Mouse (Mus musculus): ENCODE results near the gene Fkbp7. TPM values are rescaled to one million over a fixed set of nuclear protein-coding genes. Genes with fewer than 3 reads are reported as not detected.

The Fkbp7 gene
- polyA plus RNA-seq, 1 experiment: 1.2 TPM

- no peaks in the 10 kb centered on the region for H3K27me3 ChIP-seq (ENCODE audit: control insufficient read depth, insufficient read depth, low read length)
- WGBS: 5% methylated on average over 9 of the region's 9 CpGs
- DNase-seq: no peak
- TF ChIP-seq POLR2A (IDR thresholded peaks at IDR 0.05; ENCODE audit: control insufficient read depth, extremely low read depth, insufficient read depth, low read length, poor library complexity) (no peak), CTCF (IDR thresholded peaks at IDR 0.05; ENCODE audit: borderline replicate concordance, control insufficient read depth, extremely low read depth, insufficient read depth, low read length, poor library complexity) (no peak)
- H3K27ac ChIP-seq (ENCODE audit: control insufficient read depth, insufficient read depth, low read length): no peak overlapping the region
- peak overlapping the region; percentile 20; the same call in 1 of the 2 replicates for H3K4me3 ChIP-seq (ENCODE audit: control insufficient read depth, insufficient read depth, low read length)
- H3K36me3 ChIP-seq (ENCODE audit: control insufficient read depth, insufficient read depth, low read length): no peaks in the 10 kb centered on the region
- H3K4me1 ChIP-seq (replicated peaks; ENCODE audit: control insufficient read depth, insufficient read depth, low read length): peaks cover 15% of the 10 kb centered on the region
Observed at GRCm38 (mm10) chr2:76672134-76672745, 676 bp downstream of the Fkbp7 start.

GRCm38 (mm10) chr2:76671641-76672040, 1.3 kb downstream of the Fkbp7 start:
- H3K27ac ChIP-seq (ENCODE audit: control insufficient read depth, insufficient read depth, low read length): no peak overlapping the region
- peaks cover 14% of the 10 kb centered on the region for H3K4me1 ChIP-seq (replicated peaks; ENCODE audit: control insufficient read depth, insufficient read depth, low read length)
- no peaks in the 10 kb centered on the region for H3K27me3 ChIP-seq (ENCODE audit: control insufficient read depth, insufficient read depth, low read length)
- 89% methylated on average over 6 of the region's 6 CpGs for WGBS
- no peaks in the 10 kb centered on the region for H3K36me3 ChIP-seq (ENCODE audit: control insufficient read depth, insufficient read depth, low read length)
- TF ChIP-seq POLR2A (IDR thresholded peaks at IDR 0.05; ENCODE audit: control insufficient read depth, extremely low read depth, insufficient read depth, low read length, poor library complexity) (no peak), CTCF (IDR thresholded peaks at IDR 0.05; ENCODE audit: borderline replicate concordance, control insufficient read depth, extremely low read depth, insufficient read depth, low read length, poor library complexity) (no peak)
- no peak for DNase-seq
- H3K4me3 ChIP-seq (ENCODE audit: control insufficient read depth, insufficient read depth, low read length): no peak overlapping the region

- Histone ChIP-seq H3K4me1 (replicated peaks; ENCODE audit: control insufficient read depth, insufficient read depth, low read length) (no peaks in the 10 kb centered on the region), H3K36me3 (ENCODE audit: control insufficient read depth, insufficient read depth, low read length) (no peaks in the 10 kb centered on the region; the same call in 1 of the 2 replicates), H3K27me3 (ENCODE audit: control insufficient read depth, insufficient read depth, low read length) (no peaks in the 10 kb centered on the region), H3K4me3 (ENCODE audit: control insufficient read depth, insufficient read depth, low read length) (no peak overlapping the region), H3K27ac (ENCODE audit: control insufficient read depth, insufficient read depth, low read length) (no peak overlapping the region)
- no peak for DNase-seq
- WGBS: 63% methylated on average over 5 of the region's 5 CpGs
- TF ChIP-seq CTCF (IDR thresholded peaks at IDR 0.05; ENCODE audit: borderline replicate concordance, control insufficient read depth, extremely low read depth, insufficient read depth, low read length, poor library complexity) (no peak), POLR2A (IDR thresholded peaks at IDR 0.05; ENCODE audit: control insufficient read depth, extremely low read depth, insufficient read depth, low read length, poor library complexity) (no peak)
Observed at GRCm38 (mm10) chr2:76667200-76667599, 5.7 kb downstream of the Fkbp7 start.

- H3K27ac ChIP-seq (ENCODE audit: control insufficient read depth, insufficient read depth, low read length): no peak overlapping the region
- no peak overlapping the region for H3K4me3 ChIP-seq (ENCODE audit: control insufficient read depth, insufficient read depth, low read length)
- TF ChIP-seq CTCF (IDR thresholded peaks at IDR 0.05; ENCODE audit: borderline replicate concordance, control insufficient read depth, extremely low read depth, insufficient read depth, low read length, poor library complexity) (no peak), POLR2A (IDR thresholded peaks at IDR 0.05; ENCODE audit: control insufficient read depth, extremely low read depth, insufficient read depth, low read length, poor library complexity) (no peak)
- H3K36me3 ChIP-seq (ENCODE audit: control insufficient read depth, insufficient read depth, low read length): no peaks in the 10 kb centered on the region; the same call in 1 of the 2 replicates
- WGBS: 97% methylated on average over 7 of the region's 7 CpGs
- DNase-seq: no peak
- no peaks in the 10 kb centered on the region for H3K4me1 ChIP-seq (replicated peaks; ENCODE audit: control insufficient read depth, insufficient read depth, low read length)
- H3K27me3 ChIP-seq (ENCODE audit: control insufficient read depth, insufficient read depth, low read length): no peaks in the 10 kb centered on the region
Observed at GRCm38 (mm10) chr2:76665531-76665930, 7.4 kb downstream of the Fkbp7 start.

GRCm38 (mm10) chr2:76659419-76659818, 13.5 kb downstream of the Fkbp7 start:
- 73% methylated on average over 8 of the region's 8 CpGs for WGBS
- TF ChIP-seq CTCF (IDR thresholded peaks at IDR 0.05; ENCODE audit: borderline replicate concordance, control insufficient read depth, extremely low read depth, insufficient read depth, low read length, poor library complexity) (no peak), POLR2A (IDR thresholded peaks at IDR 0.05; ENCODE audit: control insufficient read depth, extremely low read depth, insufficient read depth, low read length, poor library complexity) (no peak)
- H3K27me3 ChIP-seq (ENCODE audit: control insufficient read depth, insufficient read depth, low read length): no peaks in the 10 kb centered on the region
- no peak overlapping the region for H3K27ac ChIP-seq (ENCODE audit: control insufficient read depth, insufficient read depth, low read length)
- H3K36me3 ChIP-seq (ENCODE audit: control insufficient read depth, insufficient read depth, low read length): no peaks in the 10 kb centered on the region
- no peak overlapping the region for H3K4me3 ChIP-seq (ENCODE audit: control insufficient read depth, insufficient read depth, low read length)
- DNase-seq: no peak
- no peaks in the 10 kb centered on the region for H3K4me1 ChIP-seq (replicated peaks; ENCODE audit: control insufficient read depth, insufficient read depth, low read length)

GRCm38 (mm10) chr2:76658551-76658950, 14.4 kb downstream of the Fkbp7 start:
- Histone ChIP-seq H3K36me3 (ENCODE audit: control insufficient read depth, insufficient read depth, low read length) (no peaks in the 10 kb centered on the region), H3K4me3 (ENCODE audit: control insufficient read depth, insufficient read depth, low read length) (no peak overlapping the region), H3K4me1 (replicated peaks; ENCODE audit: control insufficient read depth, insufficient read depth, low read length) (no peaks in the 10 kb centered on the region), H3K27me3 (ENCODE audit: control insufficient read depth, insufficient read depth, low read length) (no peaks in the 10 kb centered on the region), H3K27ac (ENCODE audit: control insufficient read depth, insufficient read depth, low read length) (no peak overlapping the region)
- DNase-seq: no peak
- TF ChIP-seq POLR2A (IDR thresholded peaks at IDR 0.05; ENCODE audit: control insufficient read depth, extremely low read depth, insufficient read depth, low read length, poor library complexity) (no peak), CTCF (IDR thresholded peaks at IDR 0.05; ENCODE audit: borderline replicate concordance, control insufficient read depth, extremely low read depth, insufficient read depth, low read length, poor library complexity) (no peak)
- WGBS: 81% methylated on average over 13 of the region's 13 CpGs

GRCm38 (mm10) chr2:76655982-76656381, 16.9 kb downstream of the Fkbp7 start:
- DNase-seq: no peak
- Histone ChIP-seq H3K4me3 (ENCODE audit: control insufficient read depth, insufficient read depth, low read length) (no peak overlapping the region), H3K27me3 (ENCODE audit: control insufficient read depth, insufficient read depth, low read length) (no peaks in the 10 kb centered on the region), H3K27ac (ENCODE audit: control insufficient read depth, insufficient read depth, low read length) (no peak overlapping the region), H3K36me3 (ENCODE audit: control insufficient read depth, insufficient read depth, low read length) (no peaks in the 10 kb centered on the region), H3K4me1 (replicated peaks; ENCODE audit: control insufficient read depth, insufficient read depth, low read length) (no peaks in the 10 kb centered on the region)
- TF ChIP-seq POLR2A (IDR thresholded peaks at IDR 0.05; ENCODE audit: control insufficient read depth, extremely low read depth, insufficient read depth, low read length, poor library complexity) (no peak), CTCF (IDR thresholded peaks at IDR 0.05; ENCODE audit: borderline replicate concordance, control insufficient read depth, extremely low read depth, insufficient read depth, low read length, poor library complexity) (no peak)
- WGBS: 16% methylated on average over 1 of the region's 1 CpGs

Measured in thymus, adult 2 months (tissue).